15 mouse cellular contexts compared by ENCODE assay signal in the genomic region with DNA sequence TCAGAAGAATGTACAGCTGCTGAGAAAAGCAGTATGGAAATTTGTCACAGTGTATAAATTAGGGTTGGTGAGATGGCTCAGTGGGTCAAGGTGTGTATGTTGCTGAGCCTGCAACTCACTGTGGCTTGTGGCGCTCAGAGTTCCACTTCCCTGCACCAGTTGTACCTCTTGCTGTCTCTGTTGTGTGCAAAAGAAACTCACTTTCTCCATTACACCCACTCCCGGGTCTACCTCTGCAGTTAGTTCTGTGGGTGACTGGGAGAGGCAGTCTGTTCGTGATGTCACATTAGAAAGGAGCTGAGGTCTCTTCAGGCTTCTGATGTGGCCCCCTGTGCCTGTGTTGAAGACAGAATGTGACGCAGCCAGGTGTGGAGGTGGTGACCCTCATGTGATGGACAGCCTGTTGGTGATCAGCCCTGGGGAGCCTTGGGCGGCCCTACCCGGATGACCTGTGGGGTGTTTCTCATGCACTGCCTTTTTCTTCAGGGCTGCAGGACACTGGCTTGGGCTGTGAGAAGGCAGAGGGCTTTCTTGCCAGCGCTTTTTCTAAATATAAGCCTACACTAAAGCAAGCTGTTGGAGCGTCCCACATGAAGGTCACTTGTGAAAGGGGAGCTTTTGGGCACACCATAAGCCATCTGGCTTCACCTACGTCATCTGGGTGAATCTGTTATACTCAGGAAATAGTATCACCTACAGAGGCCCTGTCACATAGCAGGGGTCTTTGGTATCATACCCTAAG. TPM values are rescaled to one million over a fixed set of nuclear protein-coding genes. Genes with fewer than 3 reads are reported as not detected.
A peak's percentile ranks its signal among the peaks of the same experiment; 100 is the strongest.
DNase-seq lines count a peak whose midpoint lies in the region; ATAC-seq and TF ChIP-seq lines count a peak whose summit lies in the region.
"Had no signal": no experiment of that assay in that cellular context is flagged by ENCODE, and none has a peak within 500 bp of the region (broad histone marks: within the 10 kb centered on the region; RNA-seq: fewer than 3 reads in every experiment).

No protein-coding gene starts in this region.

- H3K4me1 ChIP-seq in heart, postnatal 0 days (ENCODE audit: control insufficient read depth, insufficient read depth) = peaks cover 44% of the 10 kb centered on the region

- no peaks in the 10 kb centered on the region for H3K9me3 ChIP-seq in heart, postnatal 0 days (replicated peaks; ENCODE audit: control insufficient read depth, low read length)

- no peak for TF ChIP-seq CTCF in heart, postnatal 0 days (IDR thresholded peaks at IDR 0.05; ENCODE audit: low read depth)

- H3K4me3 ChIP-seq in heart, postnatal 0 days (ENCODE audit: low read depth, low read length) = no peak overlapping the region
- H3K4me3 ChIP-seq: megakaryocyte, embryonic 14.5 days had no signal

- TF ChIP-seq EP300 in heart, postnatal 0 days (IDR thresholded peaks at IDR 0.05; ENCODE audit: low read depth) = no peak

- DNase-seq in frontal cortex, postnatal 10 days (ENCODE audit: low spot score in 2 of 2) = no peak
- peak; percentile 18 to 29 for DNase-seq in left cerebral cortex, adult 18-20 months (ENCODE audit: low spot score in 2 of 2)
- DNase-seq in left cerebral cortex, postnatal 14 days (ENCODE audit: low spot score in 2 of 2) = no peak
- peak; percentile 72 for DNase-seq in brain, adult 2 months (ENCODE audit: low read depth, low spot score)
- peak; percentile 69 for DNase-seq in heart, postnatal 0 days (ENCODE audit: low spot score)
- no peak for DNase-seq in lung, postnatal 36 days
- no peak for DNase-seq in adrenal gland, postnatal 10 days
- DNase-seq: cerebellum, adult 11-12 months; kidney, postnatal 14 days; lung, adult 2 months had no signal

- intact Hi-C loops in left cerebral cortex, postnatal 14 days (cut with DNase I) = no loop called here

- peak; percentile 84 for ATAC-seq in frontal cortex, adult (ENCODE audit: low TSS enrichment)
- peak; percentile 70 for ATAC-seq in heart, postnatal 0 days (ENCODE audit: insufficient read depth, low read depth)

- H3K9ac ChIP-seq in heart, postnatal 0 days (replicated peaks; ENCODE audit: low read depth, low read length) = peak overlapping the region; percentile 28; the same call in 1 of the 2 replicates

- no peaks in the 10 kb centered on the region for H3K36me3 ChIP-seq in heart, postnatal 0 days (replicated peaks; ENCODE audit: control insufficient read depth, insufficient read depth, low read length)

- peak overlapping the region; percentile 25; the same call in 1 of the 2 replicates for H3K4me2 ChIP-seq in heart, postnatal 0 days (ENCODE audit: low read depth, low read length)

- H3K27ac ChIP-seq in heart, postnatal 0 days (ENCODE audit: low read depth) = peak overlapping the region; percentile 94

- 46% methylated on average over 9 of the region's 9 CpGs for WGBS in heart, postnatal 0 days

- no peaks in the 10 kb centered on the region for H3K27me3 ChIP-seq in heart, postnatal 0 days (ENCODE audit: control insufficient read depth, insufficient read depth, low read length)
- H3K27me3 ChIP-seq: megakaryocyte, embryonic 14.5 days had no signal

RNA-seq across cellular contexts. Expression of a gene that starts 16.2 kb away (rescaled TPM):
- total RNA-seq in left cerebral cortex, adult 18-20 months (2021) = 10 to 100 TPM; 76.3 to 77.5 TPM
- total RNA-seq in left cerebral cortex, postnatal 14 days (2021) = 10 to 100 TPM; 71.2 to 71.8 TPM
- 22.4 and 31.8 TPM in 2 replicates for total RNA-seq in heart, postnatal 0 days (2014; rRNA removed; ENCODE audit: low replicate concordance)
- 3.4 and 4.2 TPM in 2 replicates for polyA plus RNA-seq in heart, postnatal 0 days (2015; fragmentation: Nextera tagmentation; extraction: Ambion mirVana)
- total RNA-seq in adrenal gland, postnatal 10 days (2021) = 10 to 100 TPM; 17.4 to 21.4 TPM

RNA-seq across cellular contexts. Expression of a gene that starts 31.2 kb away (rescaled TPM):
- 10 to 100 TPM; 19.5 to 20.8 TPM for total RNA-seq in left cerebral cortex, adult 18-20 months (2021)
- 10 to 100 TPM; 20.0 to 21.1 TPM for total RNA-seq in left cerebral cortex, postnatal 14 days (2021)
- 11.4 and 36.1 TPM in 2 replicates for total RNA-seq in heart, postnatal 0 days (2014; rRNA removed; ENCODE audit: low replicate concordance)
- polyA plus RNA-seq in heart, postnatal 0 days (2015; fragmentation: Nextera tagmentation; extraction: Ambion mirVana) = not detected in 2 replicates
- total RNA-seq in adrenal gland, postnatal 10 days (2021) = 1 to 10 TPM; 7.5 to 7.8 TPM
- total RNA-seq: granulocyte monocyte progenitor cell, adult 5-6 weeks had no signal
- polyA plus RNA-seq: intestine, embryonic 14.5 days; lung, adult 2 months; small intestine, adult 2 months had no signal

Comparison
In these comparisons a context has a peak if more than half of its experiments do, and no peak if none do; other contexts are left out.
1. DNase-seq: peak in left cerebral cortex, adult 18-20 months (2 of 2), brain, adult 2 months (single experiment) and heart, postnatal 0 days (single experiment); none in frontal cortex, postnatal 10 days (0 of 2), left cerebral cortex, postnatal 14 days (0 of 2), lung, postnatal 36 days (single experiment) and adrenal gland, postnatal 10 days (single experiment).